Mouse (Mus musculus) heart, postnatal 10 days (tissue): Measurements from ENCODE around the gene Dcst2. TPM values are rescaled to one million over a fixed set of nuclear protein-coding genes. Genes with fewer than 3 reads are reported as not detected.

Experiments used
- DNase-seq, 2 experiments: peaks; one replicate each; pipeline ENCODE4 v3.0.0; 2021
- intact Hi-C: fragments of 180-260 bp; cut with DNase I; formaldehyde crosslinking; loops from one replicate; pipeline ENCODE4 v1.15.1; 2025
- total RNA-seq, 2 experiments: library from RNA; stranded (reverse); gene quantifications; 2 replicates each; pipeline ENCODE4 v1.2.3; 2021

Dcst2 gene
- total RNA-seq, 2 experiments from 2014 or later = 0.26 TPM; not detected in 1

- intact Hi-C loops = loop anchor here (1.0 kb wide), 1 partner anchor 89 kb away; no protein-coding TSS in a partner anchor
- DNase-seq = no peak
Measured at GRCm38 (mm10) chr3:89396654-89397005, 34.9 kb downstream of the Dcst2 start.

GRCm38 (mm10) chr3:89401329-89401728 lies 39.6 kb downstream of the Dcst2 start:
- DNase-seq = no peak
- intact Hi-C loops = no loop called here

GRCm38 (mm10) chr3:89402693-89403092 lies 40.9 kb downstream of the Dcst2 start, which contains the start of gene Lenep:
Gene Lenep, minus strand, starts transcription at chr3:89402793.
- intact Hi-C loops = no loop called here

GRCm38 (mm10) chr3:89406887-89407286 lies 45.1 kb downstream of the Dcst2 start:
- intact Hi-C loops = loop anchor here (5.0 kb wide), 1 partner anchor 40 kb away; no protein-coding TSS in a partner anchor
- no peak for DNase-seq

More at GRCm38 (mm10) chr3:89402693-89403092, 40.9 kb downstream of the Dcst2 start, which contains the start of gene Lenep:
- no peak for DNase-seq

GRCm38 (mm10) chr3:89408448-89408847 lies 46.7 kb downstream of the Dcst2 start:
- no peak for DNase-seq
- intact Hi-C loops = loop anchor here (5.0 kb wide), 1 partner anchor 39 kb away; no protein-coding TSS in a partner anchor

- intact Hi-C loops = loop anchor here (2.0 to 5.0 kb wide), 2 partner anchors 15 to 38 kb away; partner anchors contain the start of gene Zbtb7b
Measured at GRCm38 (mm10) chr3:89409701-89410100, 47.9 kb downstream of the Dcst2 start.

GRCm38 (mm10) chr3:89410864-89411263 lies 49.1 kb downstream of the Dcst2 start:
- intact Hi-C loops = loop anchor here (1.0 to 2.0 kb wide), 2 partner anchors 16 to 33 kb away; partner anchors contain the start of gene Zbtb7b
- DNase-seq = no peak

More at GRCm38 (mm10) chr3:89409701-89410100, 47.9 kb downstream of the Dcst2 start:
- DNase-seq = no peak

- intact Hi-C loops = loop anchor here (1.0 to 2.0 kb wide), 2 partner anchors 17 to 33 kb away; partner anchors contain the start of gene Zbtb7b
- DNase-seq = peak; percentile 100
Measured at GRCm38 (mm10) chr3:89411490-89412393, 50.0 kb downstream of the Dcst2 start, which contains the start of gene Flad1. Gene Flad1, minus strand, starts transcription at chr3:89411870.

- intact Hi-C loops = no loop called here
- no peak for DNase-seq
Measured at GRCm38 (mm10) chr3:89416158-89416557, 54.4 kb downstream of the Dcst2 start.

GRCm38 (mm10) chr3:89417131-89417530 lies 55.4 kb downstream of the Dcst2 start:
- intact Hi-C loops = no loop called here
- no peak for DNase-seq

GRCm38 (mm10) chr3:89417840-89418169 lies 56.0 kb downstream of the Dcst2 start:
- intact Hi-C loops = loop anchor here (2.0 kb wide), 1 partner anchor 23 kb away; the partner anchor contains the start of gene Zbtb7b
- no peak for DNase-seq

GRCm38 (mm10) chr3:89418170-89418860 lies 56.5 kb downstream of the Dcst2 start, which contains the start of the genes Cks1b and Shc1:
Gene Cks1b, minus strand, starts transcription at chr3:89418383.
Gene Shc1, plus strand, starts transcription at chr3:89418443.
- DNase-seq = peak; percentile 98
- intact Hi-C loops = loop anchor here (2.0 kb wide), 1 partner anchor 24 kb away; the partner anchor contains the start of gene Zbtb7b

GRCm38 (mm10) chr3:89418861-89419250 lies 57.1 kb downstream of the Dcst2 start:
- intact Hi-C loops = loop anchor here (2.0 kb wide), 1 partner anchor 24 kb away; the partner anchor contains the start of gene Zbtb7b

GRCm38 (mm10) chr3:89419571-89419970 lies 57.8 kb downstream of the Dcst2 start:
- intact Hi-C loops = loop anchor here (2.0 kb wide), 1 partner anchor 25 kb away; the partner anchor contains the start of gene Zbtb7b
- peak; percentile 78 to 80 for DNase-seq

More at GRCm38 (mm10) chr3:89418861-89419250, 57.1 kb downstream of the Dcst2 start:
- peak; percentile 86 to 90 for DNase-seq

- DNase-seq = no peak
- intact Hi-C loops = loop anchor here (2.0 kb wide), 1 partner anchor 25 kb away; the partner anchor contains the start of gene Zbtb7b
Measured at GRCm38 (mm10) chr3:89419981-89420380, 58.2 kb downstream of the Dcst2 start.

GRCm38 (mm10) chr3:89420421-89420820 lies 58.6 kb downstream of the Dcst2 start:
- intact Hi-C loops = no loop called here
- no peak for DNase-seq

- intact Hi-C loops = no loop called here
- DNase-seq = peak; percentile 88 to 90
Measured at GRCm38 (mm10) chr3:89421002-89421774, 59.4 kb downstream of the Dcst2 start.

GRCm38 (mm10) chr3:89421810-89422473 lies 60.2 kb downstream of the Dcst2 start:
- intact Hi-C loops = no loop called here
- peak; percentile 43 to 50 for DNase-seq

- intact Hi-C loops = no loop called here
- no peak for DNase-seq
Measured at GRCm38 (mm10) chr3:89422556-89423205, 60.9 kb downstream of the Dcst2 start.
